Mouse (Mus musculus): Measurements from ENCODE around the gene Camk2b. TPM values are rescaled to one million over a fixed set of nuclear protein-coding genes. Genes with fewer than 3 reads are reported as not detected.

Gene Camk2b
- polyA plus RNA-seq, 1 experiment = 3.4 TPM

GRCm38 (mm10) chr11:6050066-6050560 is 16.0 kb downstream of the Camk2b start:
- H3K27ac ChIP-seq (ENCODE audit: control insufficient read depth, insufficient read depth, low read depth, low read length) = no peak overlapping the region
- no peaks in the 10 kb centered on the region for H3K36me3 ChIP-seq (ENCODE audit: control insufficient read depth, insufficient read depth, low read length)
- TF ChIP-seq POLR2A (IDR thresholded peaks at IDR 0.05; ENCODE audit: control insufficient read depth, low read depth, low read length) = no peak
- no peak for TF ChIP-seq CTCF (IDR thresholded peaks at IDR 0.05; ENCODE audit: control insufficient read depth, insufficient read depth, insufficient replicate concordance, low read depth, low read length)
- H3K27me3 ChIP-seq (ENCODE audit: control insufficient read depth, insufficient read depth, low read length) = no peaks in the 10 kb centered on the region
- H3K4me1 ChIP-seq (ENCODE audit: control insufficient read depth, insufficient read depth, low read length) = no peaks in the 10 kb centered on the region
- H3K4me3 ChIP-seq (ENCODE audit: control insufficient read depth, low read depth, low read length) = no peak overlapping the region

DNA sequence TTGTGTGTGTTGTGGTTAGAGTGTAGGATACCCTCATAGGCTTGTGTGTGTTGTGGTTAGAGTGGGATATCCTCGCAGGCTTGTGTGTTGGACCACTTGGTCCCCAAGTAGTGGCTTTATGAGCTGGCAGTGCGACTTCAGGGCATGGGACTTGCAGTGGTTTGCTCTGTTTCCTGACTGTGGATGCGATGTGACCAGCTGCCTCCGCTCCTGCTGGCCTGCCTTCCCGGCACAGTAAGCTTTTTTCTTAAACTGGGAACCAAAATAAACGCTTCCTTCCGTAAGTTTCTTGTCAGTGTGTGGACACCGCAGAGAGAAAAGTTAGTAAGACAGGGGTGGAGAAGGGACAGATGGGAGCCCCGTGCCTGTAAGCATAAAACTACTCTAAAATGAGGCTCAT is 18.0 kb downstream of the Camk2b start:
- Histone ChIP-seq H3K4me1 (ENCODE audit: control insufficient read depth, insufficient read depth, low read length) (no peaks in the 10 kb centered on the region), H3K36me3 (ENCODE audit: control insufficient read depth, insufficient read depth, low read length) (no peaks in the 10 kb centered on the region), H3K27ac (ENCODE audit: control insufficient read depth, insufficient read depth, low read depth, low read length) (no peak overlapping the region), H3K27me3 (ENCODE audit: control insufficient read depth, insufficient read depth, low read length) (no peaks in the 10 kb centered on the region), H3K4me3 (ENCODE audit: control insufficient read depth, low read depth, low read length) (no peak overlapping the region)
- TF ChIP-seq POLR2A (IDR thresholded peaks at IDR 0.05; ENCODE audit: control insufficient read depth, low read depth, low read length) (no peak), CTCF (IDR thresholded peaks at IDR 0.05; ENCODE audit: control insufficient read depth, insufficient read depth, insufficient replicate concordance, low read depth, low read length) (no peak)

- TF ChIP-seq CTCF (IDR thresholded peaks at IDR 0.05; ENCODE audit: control insufficient read depth, insufficient read depth, insufficient replicate concordance, low read depth, low read length) = no peak
- no peak for TF ChIP-seq POLR2A (IDR thresholded peaks at IDR 0.05; ENCODE audit: control insufficient read depth, low read depth, low read length)
- Histone ChIP-seq H3K27ac (ENCODE audit: control insufficient read depth, insufficient read depth, low read depth, low read length) (no peak overlapping the region), H3K4me3 (ENCODE audit: control insufficient read depth, low read depth, low read length) (no peak overlapping the region)
Measured at GRCm38 (mm10) chr11:6038929-6039328, 27.2 kb downstream of the Camk2b start.

DNA sequence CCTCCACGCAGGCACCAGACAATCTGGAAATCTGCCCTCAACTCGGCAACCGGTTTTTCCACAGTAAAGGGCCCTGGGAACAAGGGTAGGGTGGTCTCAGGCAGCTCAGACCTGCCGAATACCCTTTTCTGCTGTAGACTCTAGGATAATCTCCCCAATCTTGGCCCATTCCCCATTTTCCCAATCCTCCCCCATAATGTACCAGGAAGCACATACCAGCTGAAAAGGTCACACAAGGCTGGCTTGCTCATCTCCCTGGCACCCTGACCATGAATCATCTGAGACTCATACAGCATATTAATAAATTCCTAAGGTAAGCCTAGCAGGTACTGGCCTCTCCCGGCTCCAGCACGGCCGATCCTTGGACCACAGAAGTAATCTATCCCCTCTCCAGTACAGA is 28.5 kb downstream of the Camk2b start:
- Histone ChIP-seq H3K36me3 (ENCODE audit: control insufficient read depth, insufficient read depth, low read length) (no peaks in the 10 kb centered on the region), H3K27me3 (ENCODE audit: control insufficient read depth, insufficient read depth, low read length) (no peaks in the 10 kb centered on the region), H3K4me1 (ENCODE audit: control insufficient read depth, insufficient read depth, low read length) (no peaks in the 10 kb centered on the region), H3K4me3 (ENCODE audit: control insufficient read depth, low read depth, low read length) (no peak overlapping the region), H3K27ac (ENCODE audit: control insufficient read depth, insufficient read depth, low read depth, low read length) (no peak overlapping the region)
- no peak for TF ChIP-seq POLR2A (IDR thresholded peaks at IDR 0.05; ENCODE audit: control insufficient read depth, low read depth, low read length)
- TF ChIP-seq CTCF (IDR thresholded peaks at IDR 0.05; ENCODE audit: control insufficient read depth, insufficient read depth, insufficient replicate concordance, low read depth, low read length) = no peak

More at GRCm38 (mm10) chr11:6038929-6039328, 27.2 kb downstream of the Camk2b start:
- H3K4me1 ChIP-seq (ENCODE audit: control insufficient read depth, insufficient read depth, low read length) = no peaks in the 10 kb centered on the region
- H3K27me3 ChIP-seq (ENCODE audit: control insufficient read depth, insufficient read depth, low read length) = no peaks in the 10 kb centered on the region
- no peaks in the 10 kb centered on the region for H3K36me3 ChIP-seq (ENCODE audit: control insufficient read depth, insufficient read depth, low read length)

GRCm38 (mm10) chr11:6037198-6037597 is 29.0 kb downstream of the Camk2b start:
- TF ChIP-seq POLR2A (IDR thresholded peaks at IDR 0.05; ENCODE audit: control insufficient read depth, low read depth, low read length) = no peak
- no peak for TF ChIP-seq CTCF (IDR thresholded peaks at IDR 0.05; ENCODE audit: control insufficient read depth, insufficient read depth, insufficient replicate concordance, low read depth, low read length)
- H3K27me3 ChIP-seq (ENCODE audit: control insufficient read depth, insufficient read depth, low read length) = no peaks in the 10 kb centered on the region

GRCm38 (mm10) chr11:6036477-6036876 is 29.7 kb downstream of the Camk2b start:
- no peaks in the 10 kb centered on the region for H3K27me3 ChIP-seq (ENCODE audit: control insufficient read depth, insufficient read depth, low read length)
- no peak overlapping the region for H3K27ac ChIP-seq (ENCODE audit: control insufficient read depth, insufficient read depth, low read depth, low read length)
- no peak overlapping the region for H3K4me3 ChIP-seq (ENCODE audit: control insufficient read depth, low read depth, low read length)
- no peaks in the 10 kb centered on the region for H3K36me3 ChIP-seq (ENCODE audit: control insufficient read depth, insufficient read depth, low read length)
- TF ChIP-seq CTCF (IDR thresholded peaks at IDR 0.05; ENCODE audit: control insufficient read depth, insufficient read depth, insufficient replicate concordance, low read depth, low read length) (no peak), POLR2A (IDR thresholded peaks at IDR 0.05; ENCODE audit: control insufficient read depth, low read depth, low read length) (no peak)
- no peaks in the 10 kb centered on the region for H3K4me1 ChIP-seq (ENCODE audit: control insufficient read depth, insufficient read depth, low read length)

More at GRCm38 (mm10) chr11:6037198-6037597, 29.0 kb downstream of the Camk2b start:
- Histone ChIP-seq H3K36me3 (ENCODE audit: control insufficient read depth, insufficient read depth, low read length) (no peaks in the 10 kb centered on the region), H3K4me3 (ENCODE audit: control insufficient read depth, low read depth, low read length) (no peak overlapping the region), H3K4me1 (ENCODE audit: control insufficient read depth, insufficient read depth, low read length) (no peaks in the 10 kb centered on the region), H3K27ac (ENCODE audit: control insufficient read depth, insufficient read depth, low read depth, low read length) (no peak overlapping the region)

DNA sequence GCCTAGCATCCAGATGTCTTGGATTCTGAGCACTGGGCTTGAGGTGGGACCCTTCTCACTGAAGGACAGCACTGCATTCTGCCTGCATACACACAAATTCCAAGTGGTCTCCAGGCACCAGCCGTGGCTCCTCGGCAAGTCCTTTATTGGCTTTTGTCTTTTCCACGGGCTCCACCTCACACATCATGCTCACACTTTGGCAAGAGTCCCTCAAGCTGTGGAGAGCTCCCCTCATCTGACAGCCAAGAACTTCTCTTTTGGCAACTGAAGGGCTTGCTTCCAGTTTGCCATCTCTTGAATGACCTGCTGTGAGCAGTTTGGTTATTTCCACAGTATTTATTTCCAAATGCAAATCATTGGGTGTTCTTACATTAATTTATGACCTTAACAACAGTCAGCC is 30.6 kb downstream of the Camk2b start:
- no peak for TF ChIP-seq POLR2A (IDR thresholded peaks at IDR 0.05; ENCODE audit: control insufficient read depth, low read depth, low read length)
- no peak for TF ChIP-seq CTCF (IDR thresholded peaks at IDR 0.05; ENCODE audit: control insufficient read depth, insufficient read depth, insufficient replicate concordance, low read depth, low read length)
- Histone ChIP-seq H3K4me3 (ENCODE audit: control insufficient read depth, low read depth, low read length) (no peak overlapping the region), H3K27ac (ENCODE audit: control insufficient read depth, insufficient read depth, low read depth, low read length) (no peak overlapping the region), H3K27me3 (ENCODE audit: control insufficient read depth, insufficient read depth, low read length) (no peaks in the 10 kb centered on the region), H3K4me1 (ENCODE audit: control insufficient read depth, insufficient read depth, low read length) (no peaks in the 10 kb centered on the region), H3K36me3 (ENCODE audit: control insufficient read depth, insufficient read depth, low read length) (no peaks in the 10 kb centered on the region)

DNA sequence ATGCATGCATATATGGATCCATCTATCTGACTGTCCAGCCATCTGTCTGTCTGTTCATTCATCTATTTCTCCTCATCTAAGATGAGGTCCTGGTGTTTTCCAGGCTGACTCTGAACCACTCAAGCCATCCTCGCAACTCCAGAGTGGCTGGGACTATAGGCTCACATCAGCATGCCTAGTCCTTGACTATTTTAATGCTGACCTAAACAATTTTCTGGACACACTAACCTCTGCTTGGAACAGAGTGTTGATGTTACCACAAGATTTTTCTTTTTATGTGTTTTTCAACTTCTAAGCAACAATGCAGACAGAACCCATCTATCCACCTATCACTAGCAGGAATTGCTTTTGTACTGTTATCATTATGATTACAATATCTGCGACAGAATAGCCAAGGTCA is 31.4 kb downstream of the Camk2b start:
- H3K4me3 ChIP-seq (ENCODE audit: control insufficient read depth, low read depth, low read length) = no peak overlapping the region
- H3K27ac ChIP-seq (ENCODE audit: control insufficient read depth, insufficient read depth, low read depth, low read length) = no peak overlapping the region
- no peaks in the 10 kb centered on the region for H3K36me3 ChIP-seq (ENCODE audit: control insufficient read depth, insufficient read depth, low read length)
- H3K27me3 ChIP-seq (ENCODE audit: control insufficient read depth, insufficient read depth, low read length) = no peaks in the 10 kb centered on the region
- TF ChIP-seq CTCF (IDR thresholded peaks at IDR 0.05; ENCODE audit: control insufficient read depth, insufficient read depth, insufficient replicate concordance, low read depth, low read length) (no peak), POLR2A (IDR thresholded peaks at IDR 0.05; ENCODE audit: control insufficient read depth, low read depth, low read length) (no peak)
- no peaks in the 10 kb centered on the region for H3K4me1 ChIP-seq (ENCODE audit: control insufficient read depth, insufficient read depth, low read length)
